Mouse (Mus musculus) CH12.LX (cell line): ENCODE measurements at regions not wholly inside any gene's neighbourhood (a gene's known extent, or its start where the extent isn't known, plus 50 kb on each side); places are given as distances from the start of the nearest gene placed in this dataset.

Experiments used
- CTCF ChIP-seq, 2 experiments: IDR thresholded peaks in 1 of 2; conservative IDR thresholded peaks in 1 of 2; 2 replicates each; pipeline ENCODE4 v1.5.1; 2011 to 2012; ENCODE audit warnings: low read depth in 2 of 2, low read length in 2 of 2, improper control_type of control experiment in 1 of 2, inconsistent platforms in 1 of 2, mild to moderate bottlenecking in 1 of 2, moderate library complexity in 1 of 2
- POLR2A ChIP-seq: IDR thresholded peaks from 2 replicates; pipeline ENCODE4 v1.6.1; 2011; ENCODE audit warnings: low read depth, mild to moderate bottlenecking, improper control_type of control experiment, low read length
- USF1 ChIP-seq: IDR thresholded peaks from 2 replicates; pipeline ENCODE4 v1.6.1; 2014; ENCODE audit warnings: low read depth, mild to moderate bottlenecking, inconsistent platforms, low read length, improper control_type of control experiment

- no peak for TF ChIP-seq POLR2A
- TF ChIP-seq CTCF (conservative IDR thresholded peaks at IDR 0.05 in 1 of 2, IDR thresholded peaks at IDR 0.05 in 1 of 2; ENCODE audit: low read depth in 2 of 2, low read length in 2 of 2), result no peak
- no peak for TF ChIP-seq USF1
Measured at GRCm38 (mm10) chr5:68618451-68618850, 586.8 kb downstream of the Grxcr1 start.
